Mouse (Mus musculus) retina, embryonic 14.5 days (tissue): ENCODE data around the gene Gm3633.
"Not testable (repeated sequence)": the region's sequence is repeated elsewhere in the genome, so short reads cannot be mapped to it uniquely, and the experiment has no call there.

Experiments
- DNase-seq: peaks from one replicate; pipeline ENCODE4 v3.0.0-alpha.2; 2015; ENCODE audit warnings: low spot score

The Gm3633 gene

DNA sequence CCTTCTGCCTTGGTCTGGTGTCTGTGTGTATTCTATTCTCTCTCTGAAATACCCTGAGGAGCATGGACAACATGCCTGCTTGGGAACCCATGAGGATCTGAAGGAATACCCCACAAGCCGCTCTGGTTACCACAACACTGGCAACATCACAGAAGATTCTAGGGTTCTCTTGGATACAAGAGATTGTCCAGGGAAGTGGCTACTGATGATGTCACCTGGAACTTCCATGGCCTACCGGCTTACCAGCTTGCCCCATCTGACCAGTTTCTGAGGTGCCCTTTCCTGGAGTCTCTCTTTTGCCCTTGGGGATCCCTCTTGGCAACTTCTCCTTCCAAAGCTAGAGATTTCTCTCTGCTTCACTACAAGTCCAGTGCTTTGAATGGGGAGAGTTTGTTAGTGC lies at the start of gene Gm3633:
TSS of gene Gm3633 (minus strand) at position 101 of the 400 bp plus-strand sequence.
- not testable (repeated sequence) for DNase-seq

DNA sequence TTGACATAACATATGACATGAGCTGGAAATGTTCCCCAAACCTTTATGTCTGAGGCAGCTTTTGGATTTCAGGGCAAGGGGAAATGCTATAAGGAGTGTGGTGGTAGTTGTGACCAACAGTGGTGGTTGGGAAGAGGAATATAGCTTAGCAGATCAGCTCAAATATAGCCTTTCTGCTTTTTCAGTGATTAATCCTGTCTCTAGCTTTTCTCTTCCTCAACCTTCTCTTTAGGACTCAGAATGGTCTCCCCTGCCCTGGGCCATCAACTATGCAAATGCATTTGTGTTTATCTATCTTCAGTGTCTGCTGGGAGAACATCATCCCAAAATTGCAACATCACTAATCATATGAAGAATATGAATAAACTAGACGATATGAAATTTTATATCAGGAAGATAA lies 13.9 kb upstream of the Gm3633 start, which contains the start of gene Gm10378:
TSS of gene Gm10378 (plus strand) at position 301 of the 400 bp plus-strand sequence.
- not testable (repeated sequence) for DNase-seq

DNA sequence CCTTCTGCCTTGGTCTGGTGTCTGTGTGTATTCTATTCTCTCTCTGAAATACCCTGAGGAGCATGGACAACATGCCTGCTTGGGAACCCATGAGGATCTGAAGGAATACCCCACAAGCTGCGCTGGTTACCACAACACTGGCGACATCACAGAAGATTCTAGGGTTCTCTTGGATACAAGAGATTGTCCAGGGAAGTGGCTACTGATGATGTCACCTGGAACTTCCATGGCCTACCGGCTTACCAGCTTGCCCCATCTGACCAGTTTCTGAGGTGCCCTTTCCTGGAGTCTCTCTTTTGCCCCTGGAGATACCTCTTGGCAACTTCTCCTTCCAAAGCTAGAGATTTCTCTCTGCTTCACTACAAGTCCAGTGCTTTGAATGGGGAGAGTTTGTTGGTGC lies 41.9 kb downstream of the Gm3633 start, which contains the start of gene Gm17124:
TSS of gene Gm17124 (minus strand) at position 101 of the 400 bp plus-strand sequence.
- not testable (repeated sequence) for DNase-seq
